Mouse (Mus musculus) brain, embryonic 14.5 days (tissue): ENCODE measurements around the gene Gm44502.

Experiments used
- CTCF ChIP-seq: fragments of 200-500 bp; IDR thresholded peaks from 2 replicates; pipeline ENCODE4 v1.5.1; 2012; ENCODE audit warnings: inconsistent platforms, mild to moderate bottlenecking, moderate library complexity, borderline replicate concordance; ENCODE audit not compliant: insufficient read depth, insufficient read length; ENCODE audit errors: extremely low read depth
- POLR2A ChIP-seq: fragments of 200-500 bp; IDR thresholded peaks from 2 replicates; pipeline ENCODE4 v1.6.1; 2012; ENCODE audit warnings: mild to moderate bottlenecking, inconsistent platforms, borderline replicate concordance; ENCODE audit not compliant: poor library complexity, insufficient read depth, insufficient read length, severe bottlenecking; ENCODE audit errors: extremely low read depth

- TF ChIP-seq POLR2A (no peak), CTCF (no peak)
These were observed 19.4 kb downstream of the Gm44502 start, which contains the start of gene Syce3 for GRCm38 (mm10) chr15:89410118-89410517.
